9 mouse cellular contexts compared by ENCODE assay signal in genomic region chr11:69881787-69882670, GRCm38 (mm10). TPM values are rescaled to one million over a fixed set of nuclear protein-coding genes. Genes with fewer than 3 reads are reported as not detected.
DNase-seq lines count a peak whose midpoint lies in the region; ATAC-seq and TF ChIP-seq lines count a peak whose summit lies in the region.
"Had no signal": no experiment of that assay in that cellular context is flagged by ENCODE, and none has a peak within 500 bp of the region (broad histone marks: within the 10 kb centered on the region; RNA-seq: fewer than 3 reads in every experiment).

No protein-coding gene starts in this region.

- peaks cover 13% of the 10 kb centered on the region for H3K4me1 ChIP-seq in neural tube, embryonic 11.5 days (ENCODE audit: control insufficient read depth, insufficient read depth, low read length)
- H3K4me1 ChIP-seq in limb, embryonic 14.5 days (ENCODE audit: control insufficient read depth, insufficient read depth, low read length) = peaks cover 20% of the 10 kb centered on the region
- H3K4me1 ChIP-seq in stomach, embryonic 16.5 days (ENCODE audit: control insufficient read depth, insufficient read depth, low read length) = peaks cover 38% of the 10 kb centered on the region

- DNase-seq in cerebellum, adult 11-12 months = peak; percentile 19
- DNase-seq in cerebellum, adult 18-20 months = no peak
- DNase-seq in neural tube, embryonic 11.5 days (ENCODE audit: low spot score) = no peak
- DNase-seq in neural tube, embryonic 10.5 days (ENCODE audit: extremely low spot score, low spot score) = no peak
- DNase-seq in limb, embryonic 14.5 days (ENCODE audit: low spot score) = peak; percentile 57
- DNase-seq in cerebellum, postnatal 4 days (ENCODE audit: low spot score in 2 of 2) = no peak
- DNase-seq in urinary bladder, postnatal 10 days (ENCODE audit: low spot score) = no peak

- ATAC-seq in neural tube, embryonic 11.5 days (ENCODE audit: insufficient read depth, low FRiP score, low TSS enrichment) = no peak
- no peak for ATAC-seq in limb, embryonic 14.5 days (ENCODE audit: low FRiP score, low read depth)
- no peak for ATAC-seq in stomach, embryonic 16.5 days (ENCODE audit: insufficient read depth, low FRiP score)

- H3K4me3 ChIP-seq in neural tube, embryonic 11.5 days (ENCODE audit: low read depth, low read length) = peak overlapping the region; percentile 50
- peak overlapping the region; percentile 46 for H3K4me3 ChIP-seq in limb, embryonic 14.5 days (replicated peaks; ENCODE audit: low read length)
- peak overlapping the region; percentile 54 for H3K4me3 ChIP-seq in stomach, embryonic 16.5 days (replicated peaks; ENCODE audit: low read length)

- H3K27ac ChIP-seq in neural tube, embryonic 11.5 days (ENCODE audit: low read depth, low read length) = no peak overlapping the region
- peak overlapping the region; percentile 69 for H3K27ac ChIP-seq in limb, embryonic 14.5 days (replicated peaks; ENCODE audit: low read depth, low read length)
- peak overlapping the region; percentile 92 for H3K27ac ChIP-seq in stomach, embryonic 16.5 days (ENCODE audit: low read length)

- no peak for TF ChIP-seq POLR2A in limb, embryonic 14.5 days (IDR thresholded peaks at IDR 0.05; ENCODE audit: borderline replicate concordance, extremely low read depth, insufficient read depth, insufficient read length)

- H3K9ac ChIP-seq in neural tube, embryonic 11.5 days (ENCODE audit: low read length) = peak overlapping the region; percentile 63
- H3K9ac ChIP-seq in limb, embryonic 14.5 days (ENCODE audit: low read depth, low read length, severe bottlenecking) = peak overlapping the region; percentile 67
- peak overlapping the region; percentile 72 for H3K9ac ChIP-seq in stomach, embryonic 16.5 days (ENCODE audit: low read length)

- 64% methylated on average over 21 of the region's 21 CpGs for WGBS in neural tube, embryonic 11.5 days
- 61% methylated on average over 21 of the region's 21 CpGs for WGBS in limb, embryonic 14.5 days
- WGBS in stomach, embryonic 16.5 days = 55% methylated on average over 21 of the region's 21 CpGs

- no peaks in the 10 kb centered on the region for H3K9me3 ChIP-seq in neural tube, embryonic 11.5 days (ENCODE audit: control insufficient read depth, low read length)
- H3K9me3 ChIP-seq in limb, embryonic 14.5 days (ENCODE audit: control insufficient read depth, low read length) = no peaks in the 10 kb centered on the region
- H3K9me3 ChIP-seq in stomach, embryonic 16.5 days (replicated peaks; ENCODE audit: control insufficient read depth, low read length) = no peaks in the 10 kb centered on the region

- H3K27me3 ChIP-seq in neural tube, embryonic 11.5 days (ENCODE audit: control insufficient read depth, insufficient read depth, low read length) = no peaks in the 10 kb centered on the region
- H3K27me3 ChIP-seq in limb, embryonic 14.5 days (ENCODE audit: control insufficient read depth, insufficient read depth, low read length) = no peaks in the 10 kb centered on the region
- no peaks in the 10 kb centered on the region for H3K27me3 ChIP-seq in stomach, embryonic 16.5 days (ENCODE audit: control insufficient read depth, insufficient read depth, low read length)

- H3K4me2 ChIP-seq in neural tube, embryonic 11.5 days (ENCODE audit: low read depth) = peak overlapping the region; percentile 79
- peak overlapping the region; percentile 79 for H3K4me2 ChIP-seq in limb, embryonic 14.5 days (replicated peaks; ENCODE audit: low read depth, low read length, severe bottlenecking)
- peak overlapping the region; percentile 85 for H3K4me2 ChIP-seq in stomach, embryonic 16.5 days (ENCODE audit: low read depth, low read length)

- H3K36me3 ChIP-seq in neural tube, embryonic 11.5 days (ENCODE audit: control insufficient read depth, insufficient read depth, low read length) = no peaks in the 10 kb centered on the region
- H3K36me3 ChIP-seq in limb, embryonic 14.5 days (ENCODE audit: control insufficient read depth, insufficient read depth, low read length) = no peaks in the 10 kb centered on the region
- no peaks in the 10 kb centered on the region for H3K36me3 ChIP-seq in stomach, embryonic 16.5 days (ENCODE audit: control insufficient read depth, insufficient read depth, low read length)

RNA-seq across cellular contexts. Expression of gene Kctd11, which starts 0.8 kb away (rescaled TPM):
- 3.1 and 3.6 TPM in 2 replicates for polyA plus RNA-seq in neural tube, embryonic 11.5 days (2014; fragmentation: Nextera tagmentation; extraction: Ambion mirVana)
- polyA plus RNA-seq in limb, embryonic 14.5 days (2012; rRNA removed) = 5.1 and 5.3 TPM in 2 replicates
- polyA plus RNA-seq in limb, embryonic 14.5 days (2014; fragmentation: Nextera tagmentation; extraction: Ambion mirVana) = 6.0 and 6.5 TPM in 2 replicates
- 15.1 and 24.7 TPM in 2 replicates for polyA plus RNA-seq in stomach, embryonic 16.5 days (2015; fragmentation: Nextera tagmentation; extraction: Ambion mirVana)

RNA-seq across cellular contexts. Expression of gene Tmem95, which starts 4.2 kb away (rescaled TPM):
- not detected in 2 replicates for polyA plus RNA-seq in neural tube, embryonic 11.5 days (2014; fragmentation: Nextera tagmentation; extraction: Ambion mirVana)
- polyA plus RNA-seq in limb, embryonic 14.5 days (2012; rRNA removed) = not detected in 2 replicates
- polyA plus RNA-seq in limb, embryonic 14.5 days (2014; fragmentation: Nextera tagmentation; extraction: Ambion mirVana) = not detected in 2 replicates
- polyA plus RNA-seq in stomach, embryonic 16.5 days (2015; fragmentation: Nextera tagmentation; extraction: Ambion mirVana) = not detected in 2 replicates
- polyA plus RNA-seq: cortical plate, adult 2 months had no signal

RNA-seq across cellular contexts. Expression of gene Acap1, which starts 13.3 kb away (rescaled TPM):
- 0.53 and 1.1 TPM in 2 replicates for polyA plus RNA-seq in neural tube, embryonic 11.5 days (2014; fragmentation: Nextera tagmentation; extraction: Ambion mirVana)
- polyA plus RNA-seq in limb, embryonic 14.5 days (2012; rRNA removed) = 2.1 and 2.2 TPM in 2 replicates
- 2.1 TPM in 2 replicates for polyA plus RNA-seq in limb, embryonic 14.5 days (2014; fragmentation: Nextera tagmentation; extraction: Ambion mirVana)
- polyA plus RNA-seq in stomach, embryonic 16.5 days (2015; fragmentation: Nextera tagmentation; extraction: Ambion mirVana) = 4.0 and 5.1 TPM in 2 replicates

RNA-seq across cellular contexts. Expression of gene 2810408A11Rik, which starts 18.8 kb away (rescaled TPM):
- 14.4 and 15.1 TPM in 2 replicates for polyA plus RNA-seq in neural tube, embryonic 11.5 days (2014; fragmentation: Nextera tagmentation; extraction: Ambion mirVana)
- polyA plus RNA-seq in limb, embryonic 14.5 days (2012; rRNA removed) = 8.6 and 8.9 TPM in 2 replicates
- polyA plus RNA-seq in limb, embryonic 14.5 days (2014; fragmentation: Nextera tagmentation; extraction: Ambion mirVana) = 8.9 and 12.3 TPM in 2 replicates
- 4.9 TPM in 2 replicates for polyA plus RNA-seq in stomach, embryonic 16.5 days (2015; fragmentation: Nextera tagmentation; extraction: Ambion mirVana)

RNA-seq across cellular contexts. Expression of gene Neurl4, which starts 18.8 kb away (rescaled TPM):
- 14.2 and 18.0 TPM in 2 replicates for polyA plus RNA-seq in neural tube, embryonic 11.5 days (2014; fragmentation: Nextera tagmentation; extraction: Ambion mirVana)
- 74.3 and 74.6 TPM in 2 replicates for polyA plus RNA-seq in limb, embryonic 14.5 days (2012; rRNA removed)
- polyA plus RNA-seq in limb, embryonic 14.5 days (2014; fragmentation: Nextera tagmentation; extraction: Ambion mirVana) = 11.4 and 15.0 TPM in 2 replicates
- polyA plus RNA-seq in stomach, embryonic 16.5 days (2015; fragmentation: Nextera tagmentation; extraction: Ambion mirVana) = 7.5 TPM in 2 replicates

Comparison
In these comparisons a context has a peak if more than half of its experiments do, and no peak if none do; other contexts are left out.
1. DNase-seq: peak in cerebellum, adult 11-12 months (single experiment) and limb, embryonic 14.5 days (single experiment); none in cerebellum, adult 18-20 months (0 of 2), neural tube, embryonic 11.5 days (single experiment), neural tube, embryonic 10.5 days (single experiment), cerebellum, postnatal 4 days (0 of 2) and urinary bladder, postnatal 10 days (single experiment).
2. Peak in every context shown above with its lines, with median percentiles within 50 percentile points of each other: H3K4me2 ChIP-seq, H3K4me3 ChIP-seq and H3K9ac ChIP-seq.